Comparison of ENCODE assay signal across 1 mouse cellular context in the genomic region with DNA sequence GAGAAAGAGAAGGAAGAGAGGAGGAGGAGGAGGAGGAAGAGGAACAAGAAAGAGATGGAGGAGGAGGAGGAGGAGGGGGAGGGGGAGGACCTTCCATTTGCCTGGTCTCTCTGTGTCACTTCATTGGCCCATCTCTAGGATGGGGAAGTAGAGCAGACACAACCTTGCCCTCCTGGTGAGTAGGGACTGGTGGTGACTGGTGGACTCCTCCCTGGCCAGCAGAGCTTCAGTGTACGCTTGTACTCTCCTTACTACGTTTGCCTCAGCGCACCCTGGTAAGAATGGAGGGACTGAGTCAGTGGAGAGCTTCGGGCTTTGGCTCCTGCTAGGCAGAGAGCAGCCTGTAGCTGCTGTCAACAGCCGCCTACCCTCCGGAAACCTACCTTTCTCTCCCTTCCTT.
TF ChIP-seq lines count a peak whose summit lies in the region.

No protein-coding gene starts in this region.

TF ChIP-seq in MEL, 35 proteins besides CTCF, POLR2A, EP300 and RAD21 (continued from another document):
- no peak for TF ChIP-seq BHLHE40 (IDR thresholded peaks at IDR 0.05; ENCODE audit: borderline replicate concordance, low read depth, low read length)
- TF ChIP-seq ZMIZ1 (IDR thresholded peaks at IDR 0.05; ENCODE audit: low read depth, low read length), result no peak
- no peak for TF ChIP-seq MAZ (IDR thresholded peaks at IDR 0.05; ENCODE audit: low read depth, low read length)
- TF ChIP-seq JUND (IDR thresholded peaks at IDR 0.05; ENCODE audit: low read depth, low read length), result no peak
- TF ChIP-seq MAX (IDR thresholded peaks at IDR 0.05; ENCODE audit: low read length), result no peak
- no peak for TF ChIP-seq MEF2A (IDR thresholded peaks at IDR 0.05; ENCODE audit: extremely low read depth, insufficient replicate concordance, low read depth, low read length, poor library complexity, severe bottlenecking)
- TF ChIP-seq MYB (IDR thresholded peaks at IDR 0.05; ENCODE audit: low read depth, low read length), result no peak
- TF ChIP-seq NELFE (IDR thresholded peaks at IDR 0.05; ENCODE audit: low read depth, low read length), result no peak
- no peak for TF ChIP-seq POLR2AphosphoS5 (IDR thresholded peaks at IDR 0.05; ENCODE audit: borderline replicate concordance, low read depth, low read length)
- no peak for TF ChIP-seq MXI1 (IDR thresholded peaks at IDR 0.05; ENCODE audit: low read depth, low read length)
- TF ChIP-seq ZKSCAN1 (IDR thresholded peaks at IDR 0.05; ENCODE audit: low read depth, low read length), result no peak
- TF ChIP-seq TBP (IDR thresholded peaks at IDR 0.05; ENCODE audit: low read depth, low read length), result no peak
- no peak for TF ChIP-seq TAL1 (IDR thresholded peaks at IDR 0.05; ENCODE audit: low read length)
- TF ChIP-seq HCFC1 (IDR thresholded peaks at IDR 0.05; ENCODE audit: low read depth, low read length), result no peak
